Mouse (Mus musculus) brain, embryonic 14.5 days (tissue): ENCODE measurements at regions not wholly inside any gene's neighbourhood (a gene's known extent, or its start where the extent isn't known, plus 50 kb on each side); places are given as distances from the start of the nearest gene placed in this dataset.

Experiments used
- CTCF ChIP-seq: fragments of 200-500 bp; IDR thresholded peaks from 2 replicates; pipeline ENCODE4 v1.5.1; 2012; ENCODE audit warnings: inconsistent platforms, mild to moderate bottlenecking, moderate library complexity, borderline replicate concordance; ENCODE audit not compliant: insufficient read depth, insufficient read length; ENCODE audit errors: extremely low read depth
- POLR2A ChIP-seq: fragments of 200-500 bp; IDR thresholded peaks from 2 replicates; pipeline ENCODE4 v1.6.1; 2012; ENCODE audit warnings: mild to moderate bottlenecking, inconsistent platforms, borderline replicate concordance; ENCODE audit not compliant: poor library complexity, insufficient read depth, insufficient read length, severe bottlenecking; ENCODE audit errors: extremely low read depth

DNA sequence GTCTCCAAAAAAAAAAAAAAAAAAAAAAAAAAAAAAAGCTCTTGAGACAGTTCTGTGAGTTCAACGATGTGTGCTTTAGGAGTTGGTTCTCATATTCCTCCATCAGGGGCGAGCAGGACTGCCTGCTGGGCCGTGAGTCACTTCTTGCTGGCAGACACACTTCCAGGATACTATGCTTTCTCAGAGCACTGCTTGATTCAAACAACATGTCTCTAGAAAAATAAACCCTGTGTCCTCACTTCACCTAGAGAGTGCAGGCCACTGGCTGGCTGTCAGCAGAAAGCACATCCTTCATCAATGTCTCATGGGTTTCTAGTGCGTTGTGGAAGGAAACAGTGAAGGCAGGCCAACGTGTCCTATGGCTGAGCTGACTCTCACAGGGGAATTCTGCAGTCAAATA is 416.8 kb downstream of the Tns3 start:
- no peak for TF ChIP-seq CTCF
- TF ChIP-seq POLR2A, result no peak
